Mouse (Mus musculus) lung, embryonic 15.5 days (tissue): ENCODE data around the gene Scaf8. TPM values are rescaled to one million over a fixed set of nuclear protein-coding genes. Genes with fewer than 3 reads are reported as not detected.
"Not testable (repeated sequence)": the region's sequence is repeated elsewhere in the genome, so short reads cannot be mapped to it uniquely, and the experiment has no call there.

Experiments used
- ATAC-seq: fragments of 200-750 bp; cut with Nextera tagmentation; 2 replicates; pipeline ENCODE4 v1.8.0; 2017; ENCODE audit warnings: moderate number of reproducible peaks, borderline replicate concordance; ENCODE audit not compliant: low FRiP score, low TSS enrichment; ENCODE audit errors: extremely low read depth
- H3K27ac ChIP-seq: fragments of 300-500 bp; sonication (generic); 2 replicates; pipeline ENCODE4 v1.5.1; 2015; ENCODE audit warnings: moderate library complexity, mild to moderate bottlenecking, inconsistent platforms
- H3K27me3 ChIP-seq: fragments of 300-500 bp; sonication (generic); 2 replicates; pipeline ENCODE4 v1.6.1; 2015; ENCODE audit warnings: inconsistent platforms
- H3K36me3 ChIP-seq: fragments of 300-500 bp; sonication (generic); 2 replicates; pipeline ENCODE4 v1.6.1; 2015; ENCODE audit warnings: inconsistent platforms
- H3K4me1 ChIP-seq: fragments of 300-500 bp; sonication (generic); 2 replicates; pipeline ENCODE4 v1.6.1; 2015; ENCODE audit warnings: inconsistent platforms
- H3K4me2 ChIP-seq: fragments of 300-500 bp; sonication (generic); 2 replicates; pipeline ENCODE4 v1.6.1; 2015; ENCODE audit warnings: inconsistent platforms, mild to moderate bottlenecking, moderate library complexity
- H3K4me3 ChIP-seq: fragments of 300-500 bp; sonication (generic); 2 replicates; pipeline ENCODE4 v1.5.1; 2015; ENCODE audit warnings: mild to moderate bottlenecking, inconsistent platforms
- H3K9ac ChIP-seq: fragments of 300-500 bp; sonication (generic); 2 replicates; pipeline ENCODE4 v1.6.1; 2015; ENCODE audit warnings: inconsistent platforms
- H3K9me3 ChIP-seq: fragments of 300-500 bp; sonication (generic); 2 replicates; pipeline ENCODE4 v1.6.1; 2016; ENCODE audit warnings: inconsistent platforms
- WGBS: fragments of 180-500 bp; shearing (Covaris S2); methylation state at CpG from one replicate; pipeline ENCODE4 v1.1.7; 2015; 5-methylcytosine and 5-hydroxymethylcytosine counted together
- polyA plus RNA-seq: library from polyadenylated mRNA; unstranded; fragments of >200 nt; fragmentation: Nextera tagmentation; extraction: Ambion mirVana; gene quantifications from 2 replicates; pipeline ENCODE4 v1.2.1, GENCODE M21; 2015

The Scaf8 gene
- polyA plus RNA-seq, 1 experiment from 2014 or later: 19.4 TPM

DNA sequence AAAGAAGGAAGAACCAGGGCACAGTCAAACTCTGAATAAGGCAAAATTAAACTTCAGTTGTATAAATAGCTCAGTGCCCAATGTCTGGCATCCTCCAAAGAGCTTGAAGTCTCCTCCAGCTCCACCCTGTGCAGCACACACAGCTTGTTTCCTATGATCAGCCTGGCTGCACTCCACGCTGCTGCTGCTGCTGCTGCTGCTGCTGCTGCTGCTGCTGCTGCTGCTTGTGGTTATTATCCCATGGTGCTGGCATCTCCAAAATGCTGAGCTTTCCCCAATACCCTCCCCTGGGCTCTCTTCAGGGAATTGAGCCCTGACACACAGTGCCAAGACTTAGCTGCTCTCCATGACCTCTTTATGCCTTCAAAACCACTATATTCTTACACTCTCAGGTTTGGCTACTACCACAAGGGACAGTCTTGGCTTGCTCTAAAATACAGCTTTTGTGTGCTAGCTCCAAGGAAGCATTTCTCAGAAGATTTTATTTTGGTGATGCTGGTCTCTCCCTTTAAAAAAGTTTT is 65.7 kb downstream of the Scaf8 start:
- H3K4me1 ChIP-seq, H3K9me3 ChIP-seq, ATAC-seq, H3K9ac ChIP-seq, H3K4me2 ChIP-seq, H3K27me3 ChIP-seq, H3K4me3 ChIP-seq, H3K27ac ChIP-seq: not testable (repeated sequence)
- WGBS: 100% methylated on average over 1 of the region's 1 CpGs
- peaks cover 53% of the 10 kb centered on the region for H3K36me3 ChIP-seq

- H3K4me3 ChIP-seq, H3K4me2 ChIP-seq, H3K27ac ChIP-seq, H3K27me3 ChIP-seq, H3K9me3 ChIP-seq, H3K9ac ChIP-seq, ATAC-seq, H3K4me1 ChIP-seq: not testable (repeated sequence)
- peaks cover 59% of the 10 kb centered on the region for H3K36me3 ChIP-seq
These were observed 80.7 kb downstream of the Scaf8 start for GRCm38 (mm10) chr17:3195483-3195882.

- H3K4me2 ChIP-seq: no peak overlapping the region
- no peak overlapping the region for H3K9ac ChIP-seq
- WGBS: 85% methylated on average over 8 of the region's 8 CpGs
- no peaks in the 10 kb centered on the region for H3K9me3 ChIP-seq
- ATAC-seq: no peak
- peaks cover 42% of the 10 kb centered on the region for H3K36me3 ChIP-seq
- peaks cover 13% of the 10 kb centered on the region for H3K4me1 ChIP-seq
- H3K27me3 ChIP-seq: no peaks in the 10 kb centered on the region
- no peak overlapping the region for H3K27ac ChIP-seq
- no peak overlapping the region for H3K4me3 ChIP-seq
These were observed 85.6 kb downstream of the Scaf8 start for GRCm38 (mm10) chr17:3200328-3200727.

- H3K36me3 ChIP-seq: peaks cover 16% of the 10 kb centered on the region
- H3K4me1 ChIP-seq: peaks cover 27% of the 10 kb centered on the region
- no peak overlapping the region for H3K4me3 ChIP-seq
- H3K27ac ChIP-seq: no peak overlapping the region
- no peaks in the 10 kb centered on the region for H3K27me3 ChIP-seq
- 63% methylated on average over 4 of the region's 4 CpGs for WGBS
- H3K9me3 ChIP-seq: no peaks in the 10 kb centered on the region
- H3K9ac ChIP-seq: no peak overlapping the region
- no peak for ATAC-seq
- no peak overlapping the region for H3K4me2 ChIP-seq
These were observed 89.1 kb downstream of the Scaf8 start for GRCm38 (mm10) chr17:3203916-3204315.

DNA sequence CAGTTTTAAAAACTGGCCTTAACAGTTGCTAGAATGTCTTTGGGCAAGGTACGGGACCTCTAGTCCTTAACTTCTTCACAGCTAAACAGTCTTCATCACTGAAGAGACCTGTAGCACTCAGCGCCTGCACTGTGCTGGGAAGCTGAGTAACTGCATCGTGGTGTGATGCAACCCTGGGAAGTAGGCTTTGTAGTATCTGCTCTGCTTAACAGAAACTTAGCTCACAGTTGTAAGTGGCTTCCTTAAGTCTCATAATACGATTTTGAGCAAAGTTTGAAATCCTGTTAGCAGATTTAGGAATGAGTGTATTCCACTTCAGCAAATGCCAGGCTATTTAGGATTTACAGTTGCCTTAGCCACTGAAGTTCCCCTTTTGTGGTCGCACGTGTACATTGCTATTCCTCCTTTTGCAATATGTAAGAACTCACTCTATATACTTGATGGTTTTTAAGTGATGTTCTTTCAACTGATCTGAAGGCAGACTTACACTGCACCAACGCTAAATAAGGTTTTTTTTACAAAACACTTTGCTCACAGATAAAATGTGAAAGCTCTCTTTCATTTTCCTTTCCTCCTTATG is 90.1 kb downstream of the Scaf8 start:
- no peaks in the 10 kb centered on the region for H3K27me3 ChIP-seq
- no peak for ATAC-seq
- no peak overlapping the region for H3K4me3 ChIP-seq
- H3K4me2 ChIP-seq: no peak overlapping the region
- no peaks in the 10 kb centered on the region for H3K9me3 ChIP-seq
- no peak overlapping the region; the same call in 1 of the 2 replicates for H3K27ac ChIP-seq
- H3K36me3 ChIP-seq: peaks cover 19% of the 10 kb centered on the region
- 76% methylated on average over 7 of the region's 7 CpGs for WGBS
- peaks cover 27% of the 10 kb centered on the region for H3K4me1 ChIP-seq
- H3K9ac ChIP-seq: no peak overlapping the region

GRCm38 (mm10) chr17:3206527-3207398 is 92.0 kb downstream of the Scaf8 start:
- no peak overlapping the region for H3K9ac ChIP-seq

GRCm38 (mm10) chr17:3207529-3208240 is 92.9 kb downstream of the Scaf8 start:
- Histone ChIP-seq H3K4me1 (peaks cover 27% of the 10 kb centered on the region), H3K9ac (no peak overlapping the region), H3K36me3 (peaks cover 10% of the 10 kb centered on the region), H3K27me3 (no peaks in the 10 kb centered on the region), H3K9me3 (no peaks in the 10 kb centered on the region), H3K27ac (peak overlapping the region; percentile 82), H3K4me2 (peak overlapping the region; percentile 14; the same call in 1 of the 2 replicates), H3K4me3 (no peak overlapping the region)
- 64% methylated on average over 6 of the region's 6 CpGs for WGBS
- no peak for ATAC-seq

More at GRCm38 (mm10) chr17:3206527-3207398, 92.0 kb downstream of the Scaf8 start:
- no peaks in the 10 kb centered on the region for H3K9me3 ChIP-seq
- 37% methylated on average over 2 of the region's 2 CpGs for WGBS
- peaks cover 27% of the 10 kb centered on the region for H3K4me1 ChIP-seq
- peak overlapping the region; percentile 89 for H3K27ac ChIP-seq
- ATAC-seq: peak; percentile 81
- no peaks in the 10 kb centered on the region for H3K27me3 ChIP-seq
- no peak overlapping the region for H3K4me2 ChIP-seq
- no peak overlapping the region for H3K4me3 ChIP-seq
- H3K36me3 ChIP-seq: peaks cover 10% of the 10 kb centered on the region

DNA sequence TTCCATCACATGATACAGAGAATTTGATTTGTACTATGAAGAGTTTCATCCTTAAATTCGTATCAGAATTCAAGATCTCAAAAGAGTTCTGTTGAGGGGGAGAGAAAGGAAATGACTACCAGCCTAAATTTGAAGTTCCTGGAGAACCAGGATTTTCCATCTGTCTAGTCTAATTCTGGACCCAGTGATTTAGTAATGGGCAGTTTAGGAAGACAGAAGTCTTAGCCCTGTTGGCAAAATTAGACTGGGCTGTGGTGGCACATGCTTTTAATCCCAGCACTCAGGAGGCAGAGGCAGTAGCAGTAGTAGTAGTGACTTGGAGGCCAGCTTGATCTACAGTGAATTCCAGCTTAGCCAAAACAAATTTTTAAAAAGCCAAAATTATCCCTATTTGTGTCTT is 93.7 kb downstream of the Scaf8 start:
- no peaks in the 10 kb centered on the region for H3K27me3 ChIP-seq
- ATAC-seq: no peak
- no peak overlapping the region for H3K9ac ChIP-seq
- H3K4me3 ChIP-seq: no peak overlapping the region
- no peaks in the 10 kb centered on the region for H3K9me3 ChIP-seq
- H3K27ac ChIP-seq: peak overlapping the region; percentile 58; the same call in 1 of the 2 replicates
- H3K4me2 ChIP-seq: no peak overlapping the region
- peaks cover 27% of the 10 kb centered on the region for H3K4me1 ChIP-seq
- H3K36me3 ChIP-seq: peaks cover 11% of the 10 kb centered on the region
- 66% methylated on average over 1 of the region's 1 CpGs for WGBS

DNA sequence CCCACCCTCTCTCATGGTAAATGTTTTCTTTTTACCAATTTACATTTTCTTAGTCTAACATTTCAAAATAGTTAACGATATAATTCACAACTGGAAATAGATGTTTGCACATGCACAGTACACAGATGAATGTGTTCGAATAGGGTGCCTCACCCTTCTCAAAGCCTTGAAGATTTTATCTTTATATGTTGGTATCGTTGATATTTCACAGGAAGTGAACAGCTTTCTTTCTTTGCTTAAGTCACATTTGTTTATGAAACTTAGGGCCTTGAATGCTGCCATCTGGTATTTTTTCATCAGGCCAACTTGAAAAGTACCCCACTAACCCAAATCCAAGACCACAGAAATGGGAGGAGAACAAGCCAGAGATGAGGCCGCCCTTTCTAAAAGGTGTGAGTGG is 94.8 kb downstream of the Scaf8 start:
- no peak for ATAC-seq
- H3K4me2 ChIP-seq: no peak overlapping the region
- 64% methylated on average over 4 of the region's 4 CpGs for WGBS

DNA sequence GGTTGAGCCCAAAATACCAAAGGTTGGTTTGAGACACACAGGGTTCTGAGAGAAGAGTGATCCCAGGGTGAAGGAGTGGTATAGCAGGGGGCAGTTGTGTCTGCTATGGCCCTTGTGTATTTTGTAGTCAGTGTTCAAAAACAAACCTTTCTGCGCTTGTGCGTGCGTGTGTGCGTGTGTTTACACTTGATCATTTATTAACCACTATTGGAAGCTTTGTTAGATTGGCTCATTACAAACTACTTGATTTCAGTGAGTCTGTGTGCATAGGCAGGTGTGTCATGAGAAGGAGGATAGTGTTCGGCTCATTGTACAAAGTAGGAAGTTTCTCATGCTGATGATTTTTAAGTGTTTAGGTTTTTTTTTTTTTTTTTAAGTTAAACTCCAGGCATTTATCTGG is 95.4 kb downstream of the Scaf8 start:
- Histone ChIP-seq H3K4me1 (peaks cover 16% of the 10 kb centered on the region; the same call in 1 of the 2 replicates), H3K9me3 (no peaks in the 10 kb centered on the region), H3K27me3 (no peaks in the 10 kb centered on the region), H3K4me2 (no peak overlapping the region), H3K4me3 (no peak overlapping the region), H3K27ac (no peak overlapping the region), H3K36me3 (peaks cover 18% of the 10 kb centered on the region), H3K9ac (no peak overlapping the region)
- 63% methylated on average over 5 of the region's 5 CpGs for WGBS
- no peak for ATAC-seq

More for the DNA sequence above, 94.8 kb downstream of the Scaf8 start:
- Histone ChIP-seq H3K9me3 (no peaks in the 10 kb centered on the region), H3K27me3 (no peaks in the 10 kb centered on the region), H3K4me3 (no peak overlapping the region), H3K36me3 (peaks cover 17% of the 10 kb centered on the region), H3K27ac (no peak overlapping the region), H3K4me1 (peaks cover 21% of the 10 kb centered on the region; the same call in 1 of the 2 replicates), H3K9ac (no peak overlapping the region)

DNA sequence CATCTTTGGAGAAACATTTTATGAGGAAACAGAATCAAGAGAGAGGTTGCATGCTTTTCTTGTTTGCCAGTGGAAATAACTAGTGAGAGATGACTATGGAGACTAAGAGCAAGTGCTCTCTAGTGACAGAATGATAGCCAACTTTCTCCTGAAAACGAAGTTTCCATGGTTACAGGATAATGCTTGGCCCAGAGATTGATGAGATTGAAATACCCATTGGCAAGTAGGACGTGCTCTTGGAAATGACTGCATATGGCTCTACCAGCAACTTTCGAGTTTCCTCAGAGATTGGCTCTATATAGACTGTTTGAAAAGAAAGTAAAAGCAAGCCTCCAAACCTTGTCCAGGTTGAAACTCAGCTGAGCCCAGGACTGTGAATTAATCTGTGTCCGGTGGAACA is 97.3 kb downstream of the Scaf8 start:
- Histone ChIP-seq H3K4me3 (no peak overlapping the region), H3K4me1 (0 out of 2 replicates have a peak, but pooled peaks cover 6% of the 10 kb centered on the region), H3K36me3 (peaks cover 30% of the 10 kb centered on the region), H3K4me2 (no peak overlapping the region), H3K27ac (no peak overlapping the region), H3K9me3 (no peaks in the 10 kb centered on the region), H3K27me3 (no peaks in the 10 kb centered on the region), H3K9ac (no peak overlapping the region)
- whole genome bisulfite sequencing: 84% methylated on average over 4 of the region's 4 CpGs
- ATAC-seq: no peak
